Mouse (Mus musculus) kidney, postnatal 0 days (tissue): ENCODE measurements at regions not wholly inside any gene's neighbourhood (a gene's known extent, or its start where the extent isn't known, plus 50 kb on each side); places are given as distances from the start of the nearest gene placed in this dataset.

Experiments
- ATAC-seq: fragments of 200-750 bp; cut with Nextera tagmentation; replicated peaks from 2 replicates; pipeline ENCODE4 v1.8.0; 2017; ENCODE audit warnings: low read depth, moderate number of reproducible peaks, moderate TSS enrichment, moderate library complexity; ENCODE audit not compliant: low FRiP score
- DNase-seq: peaks from one replicate; pipeline ENCODE4 v3.0.0-alpha.2; 2016; ENCODE audit warnings: low spot score
- H3K27ac ChIP-seq: fragments of 300-500 bp; sonication (generic); 2 replicates; pipeline ENCODE4 v1.5.1; 2014; ENCODE audit warnings: mild to moderate bottlenecking
- H3K27me3 ChIP-seq: fragments of 300-500 bp; sonication (generic); 2 replicates; pipeline ENCODE4 v1.6.1; 2014; ENCODE audit warnings: low read length, mixed read lengths; ENCODE audit not compliant: insufficient read depth
- H3K36me3 ChIP-seq: fragments of 300-500 bp; sonication (generic); 2 replicates; pipeline ENCODE4 v1.6.1; 2014; ENCODE audit warnings: low read length, mixed read lengths; ENCODE audit not compliant: insufficient read depth
- H3K4me1 ChIP-seq: fragments of 300-500 bp; sonication (generic); replicated peaks from 2 replicates; pipeline ENCODE4 v1.6.1; 2014; ENCODE audit warnings: antibody characterized with exemption, low read length, mixed read lengths; ENCODE audit not compliant: insufficient read depth
- H3K4me2 ChIP-seq: fragments of 300-500 bp; sonication (generic); 2 replicates; pipeline ENCODE4 v1.6.1; 2014; ENCODE audit warnings: mild to moderate bottlenecking, low read length, moderate library complexity, mixed read lengths
- H3K4me3 ChIP-seq: fragments of 300-500 bp; sonication (generic); replicated peaks from 2 replicates; pipeline ENCODE4 v1.5.1; 2014; ENCODE audit warnings: low read depth, low read length
- H3K9ac ChIP-seq: fragments of 300-500 bp; sonication (generic); 2 replicates; pipeline ENCODE4 v1.6.1; 2014; ENCODE audit warnings: low read depth, low read length
- H3K9me3 ChIP-seq: fragments of 300-500 bp; sonication (generic); replicated peaks from 2 replicates; pipeline ENCODE4 v1.6.1; 2016; ENCODE audit warnings: low read length, inconsistent platforms, mixed read lengths
- CTCF ChIP-seq: IDR thresholded peaks from 2 replicates; pipeline ENCODE4 v1.5.1; 2016; ENCODE audit warnings: antibody characterized with exemption, low read depth, mild to moderate bottlenecking, moderate library complexity
- WGBS: fragments of 180-500 bp; shearing (Covaris S2); extraction: QIAGEN DNeasy Blood & Tissue Kit; methylation state at CpG from one replicate; pipeline ENCODE4 v1.1.7; 2014; 5-methylcytosine and 5-hydroxymethylcytosine counted together

- 60% methylated on average over 12 of the region's 12 CpGs for WGBS
- DNase-seq (no peak), ATAC-seq (no peak)
- Histone ChIP-seq H3K27me3 (no peaks in the 10 kb centered on the region), H3K36me3 (no peaks in the 10 kb centered on the region), H3K4me1 (no peaks in the 10 kb centered on the region), H3K27ac (no peak overlapping the region), H3K4me2 (no peak overlapping the region), H3K9me3 (no peaks in the 10 kb centered on the region), H3K9ac (no peak overlapping the region), H3K4me3 (no peak overlapping the region)
- TF ChIP-seq CTCF, result no peak
These were observed 57.7 kb downstream of the Rpl14 start for GRCm38 (mm10) chr9:120628794-120629560.

DNA sequence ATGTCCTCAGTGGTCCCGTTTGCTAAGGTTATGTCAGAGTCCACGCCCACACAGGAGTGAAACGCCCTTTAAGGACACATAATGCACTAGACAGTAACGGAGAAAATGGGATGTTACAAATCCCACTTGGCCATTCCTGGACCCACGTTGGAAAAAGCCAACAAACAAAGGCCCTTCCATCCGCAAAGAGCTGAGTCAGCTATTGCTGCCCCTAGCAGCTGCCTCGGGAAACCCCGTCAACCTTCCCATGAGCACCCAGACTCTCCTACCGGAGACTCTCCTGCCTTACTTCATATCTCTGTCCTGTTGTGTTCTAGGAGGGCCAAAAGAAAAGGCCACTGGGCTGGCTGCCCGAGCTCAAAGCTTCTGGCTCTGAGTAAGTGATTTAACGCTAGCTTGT is 58.4 kb downstream of the Rpl14 start:
- Histone ChIP-seq H3K9me3 (no peaks in the 10 kb centered on the region), H3K36me3 (no peaks in the 10 kb centered on the region), H3K4me1 (no peaks in the 10 kb centered on the region), H3K4me3 (no peak overlapping the region), H3K27me3 (no peaks in the 10 kb centered on the region), H3K4me2 (no peak overlapping the region), H3K27ac (no peak overlapping the region), H3K9ac (no peak overlapping the region)
- WGBS, result 72% methylated on average over 11 of the region's 11 CpGs
- DNase-seq (no peak), ATAC-seq (no peak)
- TF ChIP-seq CTCF, result no peak

DNA sequence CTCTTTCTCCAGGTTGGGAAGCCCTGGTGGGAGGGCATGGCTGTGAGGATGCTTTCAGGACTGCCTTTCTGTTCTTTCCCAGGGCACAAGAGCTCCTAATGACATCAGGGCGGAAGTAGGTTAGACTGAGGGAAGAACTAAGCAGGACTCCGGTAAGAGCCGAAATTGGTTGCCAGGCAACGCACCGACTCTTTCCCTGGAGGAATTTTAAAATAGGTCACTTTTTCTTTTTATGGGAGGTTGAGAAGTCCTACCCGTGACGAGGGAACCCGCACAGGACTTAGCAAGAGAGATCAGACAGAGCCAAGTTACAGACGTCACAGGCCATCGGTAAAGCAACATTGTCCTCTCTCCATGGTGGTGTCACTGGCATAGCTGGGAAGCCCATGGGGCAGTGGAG is 61.6 kb downstream of the Rpl14 start:
- DNase-seq (no peak), ATAC-seq (no peak)
- Histone ChIP-seq H3K36me3 (no peaks in the 10 kb centered on the region), H3K4me2 (no peak overlapping the region), H3K9me3 (no peaks in the 10 kb centered on the region), H3K9ac (no peak overlapping the region), H3K27ac (no peak overlapping the region), H3K4me1 (no peaks in the 10 kb centered on the region), H3K4me3 (no peak overlapping the region), H3K27me3 (no peaks in the 10 kb centered on the region)
- WGBS, result 82% methylated on average over 10 of the region's 10 CpGs
- no peak for TF ChIP-seq CTCF

GRCm38 (mm10) chr9:120642656-120643055 is 71.4 kb downstream of the Rpl14 start:
- TF ChIP-seq CTCF, result no peak
- 84% methylated on average over 4 of the region's 4 CpGs for WGBS
- DNase-seq, result no peak

DNA sequence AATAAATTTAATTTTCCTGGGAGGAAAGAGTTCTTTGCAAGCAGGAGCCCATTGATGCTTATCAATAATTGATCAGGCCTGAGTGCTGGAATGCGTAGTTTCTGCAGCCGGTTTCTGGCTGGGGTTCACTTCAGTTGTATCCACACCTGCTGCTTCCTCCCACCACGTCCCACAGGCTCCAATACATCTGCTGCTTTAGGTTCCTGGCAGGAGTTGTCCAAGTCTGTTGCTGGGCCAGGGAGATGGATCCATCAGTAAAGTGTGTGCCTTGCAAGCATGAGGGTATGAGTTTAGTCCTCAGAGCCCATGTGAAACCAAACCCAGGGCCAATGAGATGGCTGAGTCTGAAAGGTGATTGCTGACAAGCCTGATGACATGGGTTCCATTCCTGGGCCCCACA is 72.1 kb downstream of the Rpl14 start:
- Histone ChIP-seq H3K27ac (no peak overlapping the region), H3K9me3 (no peaks in the 10 kb centered on the region), H3K4me2 (no peak overlapping the region), H3K9ac (no peak overlapping the region), H3K4me3 (no peak overlapping the region), H3K4me1 (no peaks in the 10 kb centered on the region), H3K36me3 (no peaks in the 10 kb centered on the region), H3K27me3 (no peaks in the 10 kb centered on the region)
- WGBS, result 76% methylated on average over 3 of the region's 3 CpGs
- DNase-seq, result no peak
- TF ChIP-seq CTCF, result no peak
- ATAC-seq, result no peak

More at GRCm38 (mm10) chr9:120642656-120643055, 71.4 kb downstream of the Rpl14 start:
- Histone ChIP-seq H3K4me3 (no peak overlapping the region), H3K9ac (no peak overlapping the region), H3K4me2 (no peak overlapping the region), H3K27ac (no peak overlapping the region), H3K4me1 (no peaks in the 10 kb centered on the region), H3K36me3 (no peaks in the 10 kb centered on the region), H3K9me3 (no peaks in the 10 kb centered on the region), H3K27me3 (no peaks in the 10 kb centered on the region)
- ATAC-seq, result no peak

DNA sequence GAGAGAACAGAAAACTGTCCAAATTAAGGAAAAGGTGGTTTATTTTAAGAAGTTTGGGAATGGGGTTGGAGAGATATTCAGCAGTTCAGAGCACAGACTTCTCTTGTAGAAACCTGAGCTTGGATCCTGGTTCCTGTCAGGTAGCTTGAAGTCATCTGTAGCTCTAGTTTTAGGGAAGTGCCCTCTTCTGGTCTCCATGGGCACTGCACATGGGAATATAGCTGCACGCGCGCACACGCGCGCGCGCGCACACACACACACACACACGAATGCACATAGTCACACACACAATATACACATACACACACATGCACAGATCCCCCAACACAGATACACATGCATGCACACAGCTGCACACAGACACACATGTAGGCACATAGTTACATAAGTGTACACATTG is 74.5 kb downstream of the Rpl14 start:
- Histone ChIP-seq H3K4me2 (no peak overlapping the region), H3K9me3 (no peaks in the 10 kb centered on the region), H3K27me3 (no peaks in the 10 kb centered on the region), H3K9ac (no peak overlapping the region), H3K4me3 (no peak overlapping the region), H3K27ac (no peak overlapping the region), H3K36me3 (no peaks in the 10 kb centered on the region), H3K4me1 (no peaks in the 10 kb centered on the region)
- DNase-seq (no peak), ATAC-seq (no peak)
- over 99% methylated on average over 10 of the region's 10 CpGs for WGBS
- 0 out of 2 replicates have a peak, but pooled peaks have one; percentile 10 for TF ChIP-seq CTCF
